Mouse (Mus musculus) hindbrain, postnatal 0 days (tissue): ENCODE measurements around the gene Fam207a. TPM values are rescaled to one million over a fixed set of nuclear protein-coding genes. Genes with fewer than 3 reads are reported as not detected.

ENCODE experiments used
- ATAC-seq: fragments of 200-750 bp; cut with Nextera tagmentation; 2 replicates; pipeline ENCODE4 v1.8.0; 2017; ENCODE audit warnings: mild to moderate bottlenecking, moderate TSS enrichment, moderate library complexity
- DNase-seq: peaks from one replicate; pipeline ENCODE4 v3.0.0-alpha.2; 2015; ENCODE audit warnings: low spot score
- H3K27ac ChIP-seq: fragments of 300-500 bp; sonication (generic); 2 replicates; pipeline ENCODE4 v1.5.1; 2014; ENCODE audit warnings: mild to moderate bottlenecking
- H3K27me3 ChIP-seq: fragments of 300-500 bp; sonication (generic); 2 replicates; pipeline ENCODE4 v1.6.1; 2014; ENCODE audit warnings: low read length, mixed read lengths; ENCODE audit not compliant: insufficient read depth
- H3K36me3 ChIP-seq: fragments of 300-500 bp; sonication (generic); 2 replicates; pipeline ENCODE4 v1.6.1; 2014; ENCODE audit warnings: low read length, mixed read lengths; ENCODE audit not compliant: insufficient read depth
- H3K4me1 ChIP-seq: fragments of 300-500 bp; sonication (generic); 2 replicates; pipeline ENCODE4 v1.6.1; 2014; ENCODE audit warnings: antibody characterized with exemption, low read length, mixed read lengths; ENCODE audit not compliant: insufficient read depth
- H3K4me2 ChIP-seq: fragments of 300-500 bp; sonication (generic); 2 replicates; pipeline ENCODE4 v1.6.1; 2014; ENCODE audit warnings: low read depth, mild to moderate bottlenecking, low read length, moderate library complexity, mixed read lengths
- H3K4me3 ChIP-seq: fragments of 300-500 bp; sonication (generic); 2 replicates; pipeline ENCODE4 v1.5.1; 2014; ENCODE audit warnings: low read length
- H3K9ac ChIP-seq: fragments of 300-500 bp; sonication (generic); replicated peaks from 2 replicates; pipeline ENCODE4 v1.6.1; 2014; ENCODE audit warnings: mild to moderate bottlenecking, low read length, moderate library complexity, mixed read lengths
- H3K9me3 ChIP-seq: fragments of 300-500 bp; sonication (generic); 2 replicates; pipeline ENCODE4 v1.6.1; 2016; ENCODE audit warnings: low read length, mixed read lengths
- CTCF ChIP-seq: IDR thresholded peaks from 2 replicates; pipeline ENCODE4 v1.5.1; 2016; ENCODE audit warnings: antibody characterized with exemption, control low read depth, low read depth
- WGBS: fragments of 180-500 bp; shearing (Covaris S2); extraction: QIAGEN DNeasy Blood & Tissue Kit; methylation state at CpG from one replicate; pipeline ENCODE4 v1.1.7; 2014; 5-methylcytosine and 5-hydroxymethylcytosine counted together
- polyA plus RNA-seq: library from polyadenylated mRNA; unstranded; fragments of >200 nt; fragmentation: Nextera tagmentation; extraction: Ambion mirVana; gene quantifications from 2 replicates; pipeline ENCODE4 v1.2.1, GENCODE M21; 2015
- total RNA-seq: library from RNA; depleted of rRNA; stranded (reverse); fragments of >200 nt; gene quantifications from 2 replicates; pipeline ENCODE4 v1.2.3, GENCODE M21; 2014

Gene Fam207a
- total and polyA plus RNA-seq, 2 experiments from 2014 or later: 31.8 to 56.2 TPM

GRCm38 (mm10) chr10:77448698-77449247 is 66.8 kb downstream of the Fam207a start:
- Histone ChIP-seq H3K4me2 (no peak overlapping the region; the same call in 1 of the 2 replicates), H3K9ac (no peak overlapping the region), H3K27ac (no peak overlapping the region), H3K4me1 (peaks cover 5% of the 10 kb centered on the region; the same call in 1 of the 2 replicates), H3K27me3 (no peaks in the 10 kb centered on the region), H3K4me3 (no peak overlapping the region), H3K36me3 (no peaks in the 10 kb centered on the region), H3K9me3 (no peaks in the 10 kb centered on the region)
- 69% methylated on average over 6 of the region's 6 CpGs for WGBS
- DNase-seq: no peak
- no peak for ATAC-seq
- TF ChIP-seq CTCF: no peak

- ATAC-seq (no peak), DNase-seq (no peak)
- Histone ChIP-seq H3K4me1 (peaks cover 5% of the 10 kb centered on the region; the same call in 1 of the 2 replicates), H3K36me3 (no peaks in the 10 kb centered on the region), H3K9ac (no peak overlapping the region), H3K27ac (no peak overlapping the region), H3K4me3 (no peak overlapping the region), H3K9me3 (no peaks in the 10 kb centered on the region), H3K27me3 (no peaks in the 10 kb centered on the region), H3K4me2 (no peak overlapping the region)
- no peak for TF ChIP-seq CTCF
- WGBS: 64% methylated on average over 7 of the region's 7 CpGs
These were observed 67.4 kb downstream of the Fam207a start for GRCm38 (mm10) chr10:77448209-77448608.

GRCm38 (mm10) chr10:77447755-77448154 is 67.8 kb downstream of the Fam207a start:
- Histone ChIP-seq H3K36me3 (no peaks in the 10 kb centered on the region), H3K4me1 (peaks cover 5% of the 10 kb centered on the region; the same call in 1 of the 2 replicates), H3K4me3 (no peak overlapping the region), H3K27ac (no peak overlapping the region), H3K9me3 (no peaks in the 10 kb centered on the region), H3K4me2 (no peak overlapping the region), H3K27me3 (no peaks in the 10 kb centered on the region), H3K9ac (no peak overlapping the region)
- ATAC-seq: no peak
- TF ChIP-seq CTCF: no peak
- WGBS: 13% methylated on average over 2 of the region's 2 CpGs
- no peak for DNase-seq

- Histone ChIP-seq H3K36me3 (no peaks in the 10 kb centered on the region), H3K9ac (no peak overlapping the region), H3K4me1 (no peaks in the 10 kb centered on the region), H3K9me3 (no peaks in the 10 kb centered on the region), H3K27ac (no peak overlapping the region), H3K27me3 (no peaks in the 10 kb centered on the region), H3K4me3 (no peak overlapping the region), H3K4me2 (no peak overlapping the region)
- DNase-seq (no peak), ATAC-seq (no peak)
- 80% methylated on average over 4 of the region's 4 CpGs for WGBS
- no peak for TF ChIP-seq CTCF
These were observed 73.3 kb downstream of the Fam207a start for GRCm38 (mm10) chr10:77442250-77442649.

- WGBS: 85% methylated on average over 3 of the region's 3 CpGs
- H3K27me3 ChIP-seq: no peaks in the 10 kb centered on the region
- no peak for ATAC-seq
- no peaks in the 10 kb centered on the region for H3K36me3 ChIP-seq
- H3K4me2 ChIP-seq: no peak overlapping the region
- no peaks in the 10 kb centered on the region for H3K9me3 ChIP-seq
- H3K4me3 ChIP-seq: no peak overlapping the region
- TF ChIP-seq CTCF: no peak
- no peak for DNase-seq
- no peak overlapping the region for H3K27ac ChIP-seq
- no peak overlapping the region for H3K9ac ChIP-seq
- H3K4me1 ChIP-seq: no peaks in the 10 kb centered on the region
These were observed 73.8 kb downstream of the Fam207a start for GRCm38 (mm10) chr10:77441812-77442211.

GRCm38 (mm10) chr10:77440841-77441755 is 74.5 kb downstream of the Fam207a start:
- DNase-seq: no peak
- Histone ChIP-seq H3K36me3 (no peaks in the 10 kb centered on the region), H3K9me3 (no peaks in the 10 kb centered on the region), H3K27me3 (no peaks in the 10 kb centered on the region), H3K4me1 (no peaks in the 10 kb centered on the region), H3K9ac (no peak overlapping the region), H3K27ac (no peak overlapping the region), H3K4me2 (no peak overlapping the region), H3K4me3 (no peak overlapping the region)
- TF ChIP-seq CTCF: no peak
- no peak for ATAC-seq
- 68% methylated on average over 19 of the region's 19 CpGs for WGBS

- no peaks in the 10 kb centered on the region for H3K4me1 ChIP-seq
- no peak for TF ChIP-seq CTCF
- no peaks in the 10 kb centered on the region for H3K36me3 ChIP-seq
- H3K9me3 ChIP-seq: no peaks in the 10 kb centered on the region
- H3K9ac ChIP-seq: no peak overlapping the region
- no peak overlapping the region for H3K4me2 ChIP-seq
- ATAC-seq: no peak
- H3K27ac ChIP-seq: no peak overlapping the region
- no peak for DNase-seq
- H3K27me3 ChIP-seq: no peaks in the 10 kb centered on the region
- 69% methylated on average over 6 of the region's 6 CpGs for WGBS
- no peak overlapping the region for H3K4me3 ChIP-seq
These were observed 75.3 kb downstream of the Fam207a start for GRCm38 (mm10) chr10:77440286-77440685.
